Mouse (Mus musculus) Muller cell, postnatal 12 days (primary cell): ENCODE measurements around the gene Nkrf.
A peak's percentile ranks its signal among the peaks of the same experiment; 100 is the strongest.
"Not testable (repeated sequence)": the region's sequence is repeated elsewhere in the genome, so short reads cannot be mapped to it uniquely, and the experiment has no call there.

Source experiments
- DNase-seq: peaks from one replicate; pipeline ENCODE4 v3.0.0-alpha.2; 2015; ENCODE audit errors: inconsistent ontology term

The Nkrf gene

DNA sequence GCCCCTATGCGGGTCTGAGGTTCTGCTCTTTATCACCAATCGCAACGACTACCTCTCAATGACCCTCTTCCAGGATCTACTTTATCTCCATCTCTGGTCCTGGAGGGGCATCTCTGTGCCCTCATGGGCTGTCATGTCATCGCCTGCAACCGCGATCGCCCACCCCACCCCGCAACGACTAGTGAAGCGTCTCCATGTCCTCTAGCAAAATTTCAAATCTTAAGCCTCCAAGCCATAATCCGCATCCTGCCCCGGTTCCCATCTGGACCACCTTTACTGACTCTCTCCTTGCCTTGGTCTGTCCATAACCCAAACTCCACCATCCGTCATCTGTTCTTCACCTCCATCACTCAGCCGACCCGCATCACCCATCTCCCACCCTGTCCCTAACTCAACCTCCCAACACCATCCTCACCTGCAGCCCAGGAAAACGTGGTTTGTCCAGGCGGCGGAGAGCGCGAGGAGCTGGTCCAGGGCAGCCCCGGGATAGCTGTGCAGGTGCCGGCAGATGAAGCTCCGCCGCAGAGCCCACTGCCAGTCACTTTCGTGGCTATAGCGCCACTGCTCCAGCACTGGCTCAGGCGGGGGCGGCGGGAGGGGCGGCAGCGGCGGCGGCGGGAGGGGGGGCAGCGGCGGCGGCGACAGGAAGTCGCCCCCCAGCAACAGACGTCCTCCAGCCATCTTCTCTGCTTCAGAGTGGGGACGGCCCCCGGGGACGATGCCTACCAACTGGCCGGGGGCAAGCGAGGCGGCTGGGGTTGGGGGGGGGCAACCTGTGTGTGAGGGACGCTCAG is at the start of gene Nkrf:
Gene Nkrf, minus strand, starts transcription at position 579 of the 794 bp plus-strand sequence.
- DNase-seq, result peak; percentile 44

DNA sequence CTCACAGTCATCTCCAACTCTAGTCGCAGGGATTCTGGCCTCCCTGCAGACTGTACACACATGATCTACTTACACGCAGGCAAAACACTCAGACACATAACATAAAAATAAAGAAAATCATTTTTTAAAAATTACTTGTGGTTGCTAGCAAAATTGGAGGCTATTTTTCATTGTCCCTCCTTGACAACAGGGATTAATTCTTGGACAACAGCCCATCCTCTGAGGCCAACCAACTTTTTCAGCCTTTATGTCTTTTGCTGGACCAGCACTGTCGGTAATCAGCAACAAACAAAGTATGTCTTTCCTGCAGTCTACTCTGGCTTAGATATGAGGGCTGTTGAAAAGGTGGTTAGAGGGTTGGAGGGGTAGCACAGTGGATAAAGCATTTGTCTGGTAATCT is 38.4 kb upstream of the Nkrf start:
- DNase-seq, result no peak

DNA sequence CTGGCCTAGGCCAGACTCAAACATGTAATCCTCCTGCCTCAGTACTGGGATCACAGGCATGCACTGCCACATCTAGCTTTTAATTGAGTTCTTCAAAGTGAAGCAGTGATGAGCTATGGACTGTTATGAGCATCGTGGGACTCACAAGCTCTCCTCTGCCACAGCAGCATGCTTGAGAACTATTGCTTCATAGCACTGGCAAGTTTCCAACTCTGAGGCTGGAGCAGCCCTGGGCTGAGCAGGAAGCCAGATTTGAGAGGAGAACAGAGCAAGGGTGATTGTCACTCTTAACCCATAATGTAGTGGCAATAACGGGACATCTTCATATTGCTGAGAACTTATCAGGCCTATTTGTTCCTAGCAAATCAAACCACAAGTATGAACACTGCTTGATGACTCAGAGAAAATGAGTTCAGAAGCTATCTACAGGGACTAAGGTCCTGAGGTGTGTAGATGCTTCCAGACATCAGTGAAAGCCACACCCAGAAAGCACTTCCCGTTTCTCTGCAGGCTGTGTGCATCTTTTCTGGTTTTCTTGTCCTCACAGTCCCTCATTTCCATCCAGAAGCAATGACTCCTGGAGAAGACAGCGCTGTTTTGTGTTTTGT is 37.2 kb upstream of the Nkrf start:
- DNase-seq, result peak; percentile 52

DNA sequence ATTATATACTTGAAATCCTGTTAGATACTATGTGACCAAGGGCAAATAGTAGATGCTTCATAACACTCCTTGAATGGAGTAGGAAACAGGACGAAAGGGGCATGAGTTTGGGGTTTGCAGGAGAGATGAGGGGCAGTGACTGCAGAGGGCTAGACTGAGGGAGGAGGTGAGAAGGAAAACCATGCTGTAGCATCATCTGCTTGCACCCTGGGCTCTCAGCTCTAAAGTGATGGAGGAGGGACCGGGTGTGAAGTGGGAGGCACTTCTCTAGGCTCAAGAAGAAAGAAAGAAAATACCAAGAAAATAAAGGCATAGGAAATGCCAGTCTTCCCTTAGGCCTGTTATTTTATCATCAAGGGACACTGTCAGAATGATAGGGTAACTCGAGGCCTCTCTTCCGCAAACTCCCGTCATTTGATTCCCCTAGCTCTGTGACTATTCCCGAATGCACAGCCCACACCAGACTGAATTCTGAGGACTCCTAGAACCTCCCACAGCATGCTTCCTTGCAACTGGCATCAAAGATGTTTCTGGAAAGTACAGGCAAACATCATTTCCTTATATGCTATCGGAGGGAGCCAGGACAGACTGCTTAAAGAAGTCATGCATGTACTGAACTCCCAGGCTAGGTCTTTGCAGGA is 32.7 kb upstream of the Nkrf start:
- DNase-seq, result no peak

DNA sequence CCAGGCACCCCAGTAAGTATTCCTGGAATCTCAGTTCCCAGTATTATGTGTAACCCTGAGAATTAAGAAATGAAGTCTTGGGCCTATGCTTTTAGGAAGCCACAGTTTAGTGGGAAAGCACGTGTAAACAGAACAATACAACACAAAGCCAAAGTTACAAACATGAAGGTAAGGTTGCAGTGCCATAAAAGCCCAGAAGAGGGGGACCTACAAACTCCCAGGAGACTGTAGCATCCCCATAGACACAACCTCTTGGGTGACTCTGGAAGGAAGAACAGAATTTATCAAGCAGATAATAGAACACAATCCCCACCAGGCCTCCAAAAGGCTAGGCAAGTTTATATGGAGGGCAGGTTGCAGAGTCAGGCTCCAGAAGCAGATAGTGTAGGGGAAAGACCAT is 27.9 kb upstream of the Nkrf start:
- no peak for DNase-seq

DNA sequence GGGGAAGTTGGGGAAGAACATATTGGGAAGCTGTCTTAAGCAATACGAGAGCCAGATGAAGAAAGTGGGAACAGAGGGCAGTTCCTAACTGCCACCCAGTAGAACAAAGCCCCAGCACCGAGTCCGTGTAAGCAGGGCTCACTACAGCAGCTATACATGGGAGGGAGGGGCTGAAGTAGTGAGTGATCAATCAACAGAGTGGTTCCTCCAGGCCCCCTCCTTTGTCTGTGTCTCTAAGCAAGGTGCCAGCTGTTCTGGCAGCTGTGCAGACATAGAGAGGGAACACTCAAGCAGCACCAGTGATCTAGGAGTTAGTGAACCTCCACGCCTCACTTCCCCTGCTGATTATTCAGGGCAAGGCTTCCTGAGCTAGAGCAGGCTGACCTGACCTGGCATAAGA is 27.0 kb upstream of the Nkrf start:
- no peak for DNase-seq

DNA sequence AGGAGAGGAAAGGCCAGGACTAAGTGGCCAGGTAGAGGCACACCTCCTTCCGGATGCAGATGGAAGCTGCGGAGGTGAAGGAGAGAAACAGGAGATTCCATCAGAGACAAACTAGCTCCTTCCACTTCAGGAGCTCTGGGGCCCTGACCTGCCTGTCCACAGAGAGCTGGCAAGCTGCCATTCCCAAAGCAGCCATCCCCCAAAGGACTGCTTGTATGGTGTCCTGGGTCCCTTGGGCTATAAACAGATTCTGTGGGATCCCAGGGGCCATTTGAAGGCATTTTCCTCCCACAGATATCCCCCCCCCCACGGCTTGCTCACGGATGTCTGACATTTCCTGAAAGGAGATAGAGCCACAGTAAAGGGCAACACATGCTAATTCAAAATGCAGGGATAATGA is 26.1 kb upstream of the Nkrf start:
- DNase-seq, result no peak

DNA sequence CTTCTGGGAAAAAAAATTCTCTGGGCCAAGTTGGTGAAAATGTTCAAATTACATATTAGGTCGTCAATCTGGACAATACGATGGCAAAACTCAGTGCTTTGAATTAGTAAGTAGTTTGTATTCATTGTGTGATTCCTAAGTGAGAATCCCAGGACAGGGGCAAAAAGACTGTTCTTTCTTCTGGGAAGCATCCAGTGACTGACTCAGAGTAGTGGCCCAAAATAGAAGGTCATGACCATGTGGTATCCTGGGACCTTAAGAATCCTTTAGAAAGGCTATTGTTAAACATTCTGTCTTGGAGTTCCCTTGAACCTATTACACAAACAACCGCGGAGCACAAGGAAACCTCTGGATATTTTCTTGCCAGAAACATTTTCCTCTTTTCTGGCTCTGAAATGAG is 18.6 kb upstream of the Nkrf start:
- no peak for DNase-seq

DNA sequence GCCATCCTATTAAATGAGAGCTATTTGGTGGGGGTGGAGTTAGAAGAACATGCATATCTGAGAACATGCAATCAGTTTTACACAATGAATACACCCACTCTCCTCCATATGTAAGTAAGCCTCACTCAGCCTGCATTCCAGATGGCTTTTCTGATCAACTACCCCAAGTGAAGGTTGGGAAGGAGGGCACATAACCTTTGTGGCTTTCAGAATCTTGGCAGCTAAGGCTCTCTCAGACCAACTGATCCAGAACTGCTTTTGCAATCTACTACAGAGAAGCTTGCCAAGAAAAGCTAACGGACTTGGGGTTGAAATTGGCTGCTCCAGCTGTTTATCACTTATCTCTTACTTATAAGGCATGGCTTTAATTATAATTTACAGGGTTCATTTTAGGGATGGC is 15.1 kb upstream of the Nkrf start:
- no peak for DNase-seq

DNA sequence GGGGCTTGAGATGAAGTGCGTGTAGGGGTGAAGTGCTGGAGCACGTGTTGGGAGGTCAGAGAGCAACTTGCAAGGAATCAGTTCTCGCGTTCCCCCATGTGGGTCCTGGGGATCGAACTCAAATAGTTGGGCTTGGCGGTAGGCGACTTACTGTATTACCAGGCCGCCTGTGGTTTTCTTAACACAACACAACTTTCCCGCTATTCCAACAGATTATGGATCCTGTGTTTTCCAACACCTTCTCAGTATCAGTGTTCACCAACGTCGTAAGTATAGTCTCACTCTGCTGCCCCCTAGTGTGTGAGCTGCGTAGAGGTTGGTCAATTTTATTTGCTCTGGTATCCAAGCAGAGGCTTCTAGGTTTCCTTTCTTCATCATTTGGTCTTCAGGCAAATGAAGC is 8.6 kb upstream of the Nkrf start:
- no peak for DNase-seq

DNA sequence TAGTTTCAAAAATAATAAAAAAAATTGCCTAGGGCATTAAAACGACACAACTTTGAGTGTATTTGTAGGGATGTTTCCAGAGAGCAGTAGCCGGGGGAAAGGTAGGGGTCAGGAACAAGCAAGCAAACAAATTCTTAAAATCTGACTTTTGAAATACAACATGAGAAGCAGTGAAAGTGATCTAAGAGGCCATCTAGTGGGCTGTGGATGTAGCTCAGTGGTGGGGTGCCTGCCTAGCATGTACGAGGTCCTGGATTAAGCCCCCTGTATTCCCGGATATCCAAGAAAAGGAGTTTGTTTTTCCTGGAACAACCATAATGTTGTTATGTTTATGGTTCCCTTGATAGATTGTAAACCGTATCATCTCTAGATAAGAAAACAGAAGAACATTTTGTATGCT is 3.8 kb upstream of the Nkrf start:
- DNase-seq, result no peak

DNA sequence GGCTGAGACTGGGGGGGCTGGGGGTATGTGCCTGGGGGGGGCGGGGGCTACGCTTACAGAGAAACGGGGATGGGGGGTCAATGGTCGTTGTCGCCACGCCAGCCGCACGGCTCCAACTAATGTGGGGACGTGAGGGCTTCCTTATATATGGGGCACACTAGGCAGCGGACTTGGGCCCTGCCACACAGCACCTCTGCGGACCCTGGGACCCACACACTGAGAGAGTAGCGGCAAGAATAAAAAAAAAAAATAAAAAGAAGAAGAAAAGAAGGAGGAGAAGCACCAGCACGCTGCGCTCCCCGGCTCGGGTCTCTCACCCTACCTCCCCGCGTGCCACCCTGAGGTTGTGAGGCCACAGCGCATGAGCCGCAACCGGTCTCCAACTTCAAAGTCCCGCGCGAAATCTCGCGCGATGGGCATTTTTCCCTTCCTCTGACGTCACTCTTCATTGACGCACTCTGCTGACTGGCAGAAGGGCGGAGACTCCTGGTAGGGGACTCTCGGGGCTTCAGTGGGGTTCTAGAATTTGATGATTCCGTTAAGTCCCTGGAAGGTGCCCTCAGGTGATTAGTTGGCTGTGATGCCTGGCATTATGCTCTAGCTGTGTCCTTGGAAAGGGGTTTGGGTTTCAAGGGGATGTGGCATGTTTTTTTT is 543 bp upstream of the Nkrf start:
- peak; percentile 85 for DNase-seq

DNA sequence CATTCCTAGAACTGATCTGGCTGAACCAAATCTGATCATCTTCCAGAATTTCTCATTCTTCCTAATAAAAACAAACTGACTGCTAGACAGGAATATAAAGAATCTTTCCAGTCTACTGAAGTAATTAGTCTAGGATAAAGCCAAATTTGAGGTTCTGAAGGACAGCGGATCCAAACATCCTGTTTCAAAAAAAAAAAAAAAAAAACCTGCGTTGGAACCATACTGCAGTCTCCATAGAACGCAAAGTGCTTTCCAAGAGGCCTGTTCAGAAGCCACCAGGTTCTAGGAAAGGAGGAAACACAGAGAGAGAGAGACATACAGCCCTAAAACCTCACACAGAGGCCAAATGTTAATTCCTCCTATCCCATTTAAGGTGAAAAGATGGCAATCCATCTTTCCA is 1.0 kb downstream of the Nkrf start:
- DNase-seq, result no peak

DNA sequence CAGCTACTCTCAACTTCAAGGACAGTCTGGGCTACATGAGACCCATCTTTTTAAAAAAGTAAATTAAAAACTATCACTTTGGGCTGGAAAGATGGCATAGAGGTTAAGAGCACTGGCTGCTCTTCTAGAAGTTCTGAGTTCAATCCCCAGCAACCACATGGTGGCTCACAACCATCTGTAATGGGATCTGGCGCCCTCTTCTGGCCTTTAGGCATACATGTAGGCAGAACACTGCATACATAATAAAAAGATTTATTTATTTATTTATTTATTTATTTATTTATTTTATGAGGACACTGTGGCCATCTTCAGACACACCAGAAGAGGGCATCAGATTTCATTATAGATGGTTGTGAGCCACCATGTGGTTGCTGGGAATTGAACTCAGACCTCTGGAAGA is 3.8 kb downstream of the Nkrf start:
- not testable (repeated sequence) for DNase-seq

DNA sequence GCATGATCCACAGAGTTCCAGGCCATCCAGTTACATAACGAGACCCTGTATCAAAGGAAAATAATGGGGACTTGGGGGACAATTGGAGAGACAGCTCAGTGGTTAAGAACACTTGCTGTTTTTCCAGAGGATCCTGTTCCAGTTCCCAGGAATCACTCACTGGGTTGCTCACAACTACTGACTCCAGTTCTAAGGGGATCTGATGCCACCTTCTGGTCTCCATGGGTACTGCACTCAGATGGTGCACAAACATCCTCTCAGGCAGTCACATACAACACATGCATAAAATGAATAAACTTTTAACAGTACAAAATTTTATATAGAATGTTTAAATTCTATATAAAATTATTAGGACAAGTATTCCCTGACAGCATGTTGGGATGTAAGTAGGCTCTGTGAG is 18.0 kb downstream of the Nkrf start:
- no peak for DNase-seq

DNA sequence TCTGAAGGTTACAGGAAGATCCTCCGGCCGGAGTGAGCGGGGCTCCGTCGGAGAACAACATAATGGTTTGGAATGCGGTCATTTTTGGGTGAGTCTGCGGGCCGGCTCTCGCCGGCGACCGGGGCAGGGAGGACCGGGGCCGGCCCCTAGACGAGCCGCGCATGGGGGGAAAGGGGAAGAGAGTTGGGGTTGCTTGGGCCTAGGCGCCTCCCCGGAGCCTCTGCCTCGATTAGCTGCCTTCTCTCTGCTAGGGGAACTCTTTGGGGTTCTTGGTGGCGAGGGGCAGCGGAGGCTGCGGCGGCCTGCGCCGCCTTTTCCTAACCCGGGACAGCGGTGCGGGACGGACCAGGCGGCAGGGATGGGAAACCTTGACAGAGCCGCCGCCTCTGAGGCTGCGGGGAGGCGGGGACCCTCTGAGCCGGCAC is 28.0 kb downstream of the Nkrf start:
- no peak for DNase-seq

DNA sequence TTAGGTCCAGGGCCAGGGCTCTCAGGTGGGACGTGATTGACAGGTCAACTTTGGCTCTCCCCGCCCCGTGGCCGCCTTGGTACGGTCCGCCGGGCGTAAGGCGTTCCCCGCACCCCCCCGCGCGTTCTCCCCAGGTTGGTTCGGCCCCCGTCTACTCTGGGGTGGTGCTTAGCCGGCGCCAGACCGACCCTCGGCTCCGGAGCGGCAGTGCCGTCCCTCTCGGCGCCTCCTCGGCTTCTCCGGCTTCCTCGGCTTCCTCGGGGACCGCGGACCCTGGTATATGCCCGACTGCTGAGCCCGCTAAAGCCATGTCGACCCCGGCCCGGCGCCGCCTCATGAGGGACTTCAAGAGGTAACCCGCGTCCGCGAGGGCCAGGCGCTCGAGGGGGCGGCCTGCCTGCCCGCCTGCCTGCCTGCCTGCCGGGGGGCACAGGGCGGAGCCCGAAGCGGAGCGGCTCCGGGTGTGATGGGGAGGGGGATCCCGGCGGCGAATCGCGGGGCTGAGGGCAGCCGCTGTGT is 28.5 kb downstream of the Nkrf start:
- DNase-seq, result peak; percentile 92

DNA sequence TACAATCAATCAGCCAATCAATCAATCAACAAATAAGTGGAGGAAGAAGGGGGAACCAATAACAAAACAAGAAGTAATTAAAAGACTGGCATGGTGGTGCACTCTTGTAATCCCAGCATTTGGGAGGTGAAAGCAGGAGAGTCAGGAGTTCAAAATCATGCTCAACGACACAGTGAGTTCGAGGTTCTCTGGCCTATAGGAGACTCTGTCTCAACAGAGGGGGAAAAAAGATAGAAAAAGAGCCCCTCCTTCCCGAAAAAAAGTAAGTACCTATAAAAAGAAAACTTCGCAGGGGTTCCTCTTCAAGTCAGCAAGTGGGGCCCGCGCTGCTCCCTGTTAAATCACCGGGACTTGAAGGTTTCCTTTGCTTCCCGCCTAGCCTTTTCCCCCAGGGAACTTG is 28.9 kb downstream of the Nkrf start, which contains the start of the genes Ube2a and C330007P06Rik:
Gene Ube2a, plus strand, starts transcription at position 136 of the 400 bp plus-strand sequence.
Gene C330007P06Rik, minus strand, starts transcription at position 347 of the 400 bp plus-strand sequence.
- DNase-seq, result no peak

DNA sequence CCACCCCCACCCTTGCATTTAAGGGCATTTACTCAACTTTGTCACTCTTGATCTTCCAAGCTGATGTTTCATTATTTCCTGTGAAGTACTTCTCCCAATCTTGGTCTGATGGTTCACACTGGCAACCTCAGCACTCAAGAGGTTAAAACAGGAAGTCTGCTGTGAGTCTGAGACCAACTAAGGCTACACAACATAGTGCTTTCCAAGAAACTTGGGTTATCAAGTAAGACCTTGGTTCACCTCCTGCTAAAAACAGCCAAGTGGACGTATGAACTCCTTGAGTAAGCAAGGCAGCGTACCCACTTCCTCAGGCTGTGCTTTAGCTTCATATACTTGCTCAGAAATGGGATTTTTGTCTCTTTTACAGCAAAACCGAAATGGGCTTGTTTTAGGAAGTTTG is 32.3 kb downstream of the Nkrf start:
- DNase-seq, result no peak

DNA sequence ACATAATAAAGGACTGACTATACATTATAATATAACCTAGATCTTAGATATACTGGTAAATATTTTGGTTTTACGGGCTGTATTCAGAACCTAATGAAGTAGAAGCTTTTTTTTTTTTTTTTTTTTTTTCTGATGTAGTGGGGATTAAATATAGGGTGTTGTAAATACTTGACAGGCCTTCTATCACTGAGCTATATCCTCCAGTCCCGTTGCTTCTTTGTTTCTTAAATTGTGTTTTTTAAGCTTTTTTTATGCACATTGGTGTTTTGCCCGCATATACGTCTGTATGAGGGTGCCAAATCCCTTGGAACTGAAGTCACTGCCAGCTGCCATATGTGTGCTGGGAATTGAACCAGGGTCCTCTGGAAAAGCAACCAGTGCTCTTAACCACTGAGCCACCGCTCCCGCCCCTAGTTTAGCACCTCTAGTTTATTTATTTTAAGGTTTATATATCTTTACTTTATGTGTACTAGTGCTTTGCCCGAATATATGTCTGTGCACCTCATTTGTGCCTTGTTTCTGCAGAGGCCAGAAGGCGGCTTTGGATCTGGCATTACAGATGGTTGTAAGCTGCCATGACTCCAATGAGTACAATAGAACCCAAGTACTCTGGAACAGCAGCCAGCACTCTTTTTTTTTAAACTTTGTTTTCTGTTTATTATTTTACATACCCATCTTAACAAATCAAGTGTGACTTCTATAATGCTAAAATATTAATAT is 37.9 kb downstream of the Nkrf start:
- no peak for DNase-seq
